Mouse (Mus musculus) kidney, adult 2 months (tissue): ENCODE data around the gene Atp4a.

Experiments
- CTCF ChIP-seq: fragments of 200-500 bp; conservative IDR thresholded peaks from 2 replicates; pipeline ENCODE4 v1.5.1; 2011; ENCODE audit warnings: low read depth, mild to moderate bottlenecking, control low read depth, low read length, moderate library complexity, mixed read lengths; ENCODE audit not compliant: insufficient read depth, insufficient read length
- POLR2A ChIP-seq: fragments of 200-500 bp; IDR thresholded peaks from one replicate; pipeline ENCODE4 v1.6.1; 2011; ENCODE audit warnings: low read depth, low read length, control low read depth

- no peak for TF ChIP-seq CTCF
- TF ChIP-seq POLR2A: no peak
Observed at GRCm38 (mm10) chr7:30698101-30698500, 13.9 kb upstream of the Atp4a start.
